Mouse (Mus musculus): ENCODE data around the gene Pld3.

Gene Pld3

DNA sequence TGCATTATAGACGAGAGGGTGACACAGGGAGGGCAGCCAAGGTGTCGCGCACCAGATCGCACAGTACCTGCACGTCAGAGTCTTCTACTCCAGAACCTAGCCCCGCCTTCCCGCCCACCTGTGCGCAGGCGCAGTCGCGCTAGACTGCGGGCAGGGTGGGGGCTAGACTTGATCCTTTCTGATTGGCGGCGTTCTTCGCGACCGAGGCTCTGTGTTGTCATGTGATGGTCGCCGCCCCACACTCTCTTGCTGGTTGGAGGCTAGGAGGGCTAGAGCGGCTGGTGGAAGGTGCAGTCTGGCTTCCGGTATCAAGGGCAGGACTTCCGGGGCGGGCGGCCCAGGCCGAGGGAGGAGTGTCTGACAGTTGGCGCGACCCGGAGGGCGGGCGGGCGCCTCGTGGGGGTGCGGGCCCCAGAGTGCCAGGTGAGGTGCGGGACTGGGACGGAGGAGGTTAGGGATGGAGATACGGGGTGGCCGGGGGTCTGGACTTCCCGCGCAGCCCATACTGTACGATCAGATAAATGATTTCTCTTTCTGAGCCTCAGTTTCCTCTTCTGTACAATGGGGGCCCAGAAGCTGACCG, at the start of gene Pld3, which contains the start of gene 2310022A10Rik:
TSS of gene Pld3 (minus strand) at position 288 of the 583 bp plus-strand sequence.
TSS of gene 2310022A10Rik (plus strand) at position 303 of the 583 bp plus-strand sequence.
- DNase-seq (ENCODE audit: extremely low spot score): peak; percentile 94

DNA sequence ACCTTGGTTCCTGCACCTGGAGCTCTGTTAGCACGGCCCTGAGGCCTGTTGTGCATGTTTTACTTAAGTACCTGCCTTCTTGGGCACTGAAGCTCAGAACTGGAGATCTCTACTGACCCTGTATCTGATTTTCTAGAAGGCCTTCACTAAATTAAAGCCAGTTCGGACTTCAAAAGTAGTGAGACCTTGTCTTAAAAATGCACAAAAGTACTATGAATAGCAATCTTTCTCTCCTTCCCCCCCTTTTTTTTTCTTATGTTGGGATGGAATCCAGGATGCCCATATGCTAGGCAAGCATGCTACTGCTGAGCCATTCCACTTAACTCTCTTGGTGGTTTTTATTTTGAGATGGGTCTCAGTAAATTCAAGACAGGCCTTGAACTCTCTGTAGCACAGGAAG, 49.1 kb upstream of the Pld3 start:
- DNase-seq (ENCODE audit: extremely low spot score): no peak

GRCm38 (mm10) chr7:27601628-27602027, 48.6 kb upstream of the Pld3 start:
- DNase-seq (ENCODE audit: extremely low spot score): no peak

GRCm38 (mm10) chr7:27598053-27598452, 45.0 kb upstream of the Pld3 start:
- DNase-seq (ENCODE audit: extremely low spot score): no peak

- DNase-seq (ENCODE audit: extremely low spot score): no peak
These were observed 43.8 kb upstream of the Pld3 start for GRCm38 (mm10) chr7:27596586-27597503.

GRCm38 (mm10) chr7:27592934-27593645, 40.1 kb upstream of the Pld3 start:
- no peak for DNase-seq (ENCODE audit: extremely low spot score)

GRCm38 (mm10) chr7:27592217-27592929, 39.4 kb upstream of the Pld3 start:
- DNase-seq (ENCODE audit: extremely low spot score): peak; percentile 23

- DNase-seq (ENCODE audit: extremely low spot score): peak; percentile 97
These were observed 38.5 kb upstream of the Pld3 start, which contains the start of gene Akt2 for GRCm38 (mm10) chr7:27591266-27592216. Gene Akt2 (plus strand): TSS chr7:27591552.

DNA sequence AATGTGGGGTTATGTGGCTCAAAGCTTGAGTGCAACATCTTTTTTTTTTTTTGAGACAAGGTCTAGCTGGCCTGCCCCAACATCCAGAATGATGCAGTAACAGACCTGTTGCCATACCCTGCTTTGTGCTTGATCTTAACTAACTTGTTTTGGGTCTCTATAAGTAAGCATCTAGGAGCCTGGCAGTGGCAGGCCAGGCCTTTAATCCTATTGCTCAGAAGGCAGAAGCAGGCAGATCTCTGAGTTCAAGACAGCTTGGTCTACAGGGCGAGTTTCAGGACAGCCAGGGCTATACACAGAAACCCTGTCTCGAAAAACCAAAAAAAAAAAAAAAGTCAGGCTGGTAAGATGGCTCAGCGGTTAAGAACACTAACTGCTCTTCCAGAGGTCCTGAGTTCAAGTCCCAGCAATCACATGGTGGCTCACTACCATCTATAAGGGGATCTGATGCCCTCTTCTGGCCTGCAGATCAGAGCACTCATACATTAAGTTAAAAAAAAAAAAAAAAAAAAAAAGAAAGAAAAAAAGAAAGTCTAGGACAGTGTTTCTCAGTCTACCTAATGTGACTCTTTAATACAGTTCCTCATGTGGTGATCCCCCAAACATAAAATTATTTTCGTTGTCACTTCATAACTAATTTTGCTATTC, 37.7 kb upstream of the Pld3 start:
- DNase-seq (ENCODE audit: extremely low spot score): no peak

DNA sequence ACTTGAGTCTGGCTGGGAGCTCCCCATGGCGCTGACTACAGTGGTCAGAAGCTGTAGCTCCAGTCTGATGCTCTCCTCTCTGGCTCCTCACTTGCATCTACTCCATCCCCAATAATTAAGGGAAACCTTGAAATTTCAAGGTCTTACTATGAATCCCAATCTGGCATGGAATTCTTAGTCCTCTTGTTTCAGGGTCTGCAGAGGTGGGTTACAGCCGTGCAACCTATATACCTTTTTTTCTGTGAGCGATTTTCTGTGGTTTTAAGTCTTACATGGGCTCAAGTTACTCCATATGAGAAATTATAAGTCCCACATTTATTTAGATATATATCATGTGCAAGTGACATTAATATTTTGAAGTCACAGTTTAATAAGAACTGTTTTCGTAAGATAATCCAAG, 37.1 kb upstream of the Pld3 start:
- no peak for DNase-seq (ENCODE audit: extremely low spot score)

DNA sequence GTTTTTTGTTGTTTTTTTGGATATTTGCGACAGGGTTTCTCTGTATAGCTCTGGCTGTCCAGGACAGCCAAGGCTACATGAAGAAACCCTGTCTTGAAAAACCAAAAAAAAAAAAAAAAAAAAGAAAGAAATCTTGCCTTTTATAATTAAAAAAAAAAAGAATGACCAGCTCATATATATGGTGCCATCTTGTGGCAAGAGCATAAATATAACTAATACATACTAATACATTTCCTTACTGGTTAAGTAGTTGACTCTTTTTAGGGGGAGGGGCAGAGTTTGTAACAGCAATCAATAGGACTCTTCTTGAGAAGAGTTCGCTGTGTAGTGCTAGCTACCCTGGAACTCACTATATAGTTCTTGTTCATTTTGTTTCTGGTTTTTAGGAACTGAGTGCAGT, 34.7 kb upstream of the Pld3 start:
- DNase-seq (ENCODE audit: extremely low spot score): no peak

- no peak for DNase-seq (ENCODE audit: extremely low spot score)
These were observed 33.8 kb upstream of the Pld3 start for GRCm38 (mm10) chr7:27586861-27587260.

GRCm38 (mm10) chr7:27580380-27581174, 27.6 kb upstream of the Pld3 start:
- no peak for DNase-seq (ENCODE audit: extremely low spot score)

- DNase-seq (ENCODE audit: extremely low spot score): no peak
These were observed 25.4 kb upstream of the Pld3 start for GRCm38 (mm10) chr7:27578465-27578864.

GRCm38 (mm10) chr7:27577589-27577988, 24.6 kb upstream of the Pld3 start:
- DNase-seq (ENCODE audit: extremely low spot score): no peak

- no peak for DNase-seq (ENCODE audit: extremely low spot score)
These were observed 23.9 kb upstream of the Pld3 start for GRCm38 (mm10) chr7:27576914-27577313.

- DNase-seq (ENCODE audit: extremely low spot score): no peak
These were observed 21.3 kb upstream of the Pld3 start for GRCm38 (mm10) chr7:27574124-27574880.

- no peak for DNase-seq (ENCODE audit: extremely low spot score)
These were observed 19.1 kb upstream of the Pld3 start for GRCm38 (mm10) chr7:27572133-27572532.
